Mouse (Mus musculus) gastrocnemius, postnatal 4 days (tissue): ENCODE measurements at regions not wholly inside any gene's neighbourhood (a gene's known extent, or its start where the extent isn't known, plus 50 kb on each side); places are given as distances from the start of the nearest gene placed in this dataset.

Experiments used
- DNase-seq, 2 experiments: peaks; one replicate each; pipeline ENCODE4 v3.0.0; 2021 to 2022; ENCODE audit warnings: low spot score in 2 of 2, mixed read lengths in 2 of 2

DNA sequence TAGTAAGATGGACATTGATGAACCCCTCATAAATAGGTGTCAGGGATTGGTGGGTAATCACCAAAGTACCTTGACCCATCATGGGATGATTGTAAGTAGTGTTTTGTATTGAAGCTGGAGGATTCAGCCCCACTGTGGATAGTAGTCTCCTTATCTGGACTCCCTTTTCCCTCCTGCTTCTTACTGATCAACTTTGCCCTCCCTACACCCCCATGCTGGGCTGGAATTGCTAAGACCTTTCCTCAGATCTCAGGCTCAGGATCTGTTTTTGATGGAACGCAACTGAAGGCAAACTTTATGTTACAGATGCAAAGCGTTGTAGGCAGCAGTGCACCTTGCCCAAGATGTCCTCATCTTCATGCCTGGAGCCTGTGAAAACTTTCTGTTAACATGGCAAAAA lies 73.7 kb upstream of the Pgrmc2 start:
- no peak for DNase-seq

DNA sequence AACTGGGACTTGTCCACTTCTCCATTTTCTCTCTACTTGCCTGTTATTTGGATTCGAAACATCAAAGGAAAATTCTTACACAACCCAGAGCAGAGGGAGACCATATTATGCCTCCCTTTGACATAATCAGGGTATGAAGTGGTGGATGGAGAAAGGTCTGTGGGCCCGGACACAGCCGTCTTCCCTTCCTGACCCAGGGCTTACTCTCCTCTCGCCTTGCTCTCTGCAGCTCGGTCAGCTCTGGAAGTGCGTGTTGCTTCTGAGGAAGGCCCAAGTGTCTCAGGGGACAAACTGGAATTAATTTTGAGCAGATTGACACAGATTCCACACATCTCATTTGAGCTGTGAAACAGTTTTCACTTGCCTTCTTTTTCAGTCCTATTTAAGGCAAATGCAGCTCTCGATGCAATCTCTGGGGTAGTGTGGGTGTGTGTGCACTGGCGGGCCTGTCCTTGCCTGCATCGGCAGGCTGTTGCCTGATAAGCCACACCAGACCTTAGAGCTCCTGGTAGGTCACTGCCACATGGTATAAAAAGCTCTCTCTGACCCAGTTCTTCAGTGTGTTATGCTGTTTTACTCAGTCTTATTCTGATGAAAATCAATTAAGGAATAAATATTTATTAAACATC lies 72.4 kb upstream of the Pgrmc2 start:
- no peak for DNase-seq

DNA sequence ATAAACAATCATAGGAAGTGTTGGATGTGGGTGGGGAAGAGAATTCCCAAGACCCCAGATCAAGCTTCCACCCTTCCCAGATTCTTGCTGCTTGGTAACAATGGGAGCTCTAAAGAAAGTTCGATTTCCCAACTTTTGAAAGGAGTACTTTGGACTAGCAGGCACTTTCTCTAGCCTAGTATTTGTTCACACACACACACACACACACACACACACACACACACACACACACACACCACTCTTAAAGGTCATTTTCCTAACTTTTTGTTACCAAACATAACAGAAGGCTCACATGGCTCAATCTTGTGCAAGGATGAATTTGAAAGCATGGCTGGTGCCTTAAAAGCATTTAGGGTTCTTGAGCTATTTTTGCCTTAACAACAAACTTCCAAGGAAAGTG lies 71.6 kb upstream of the Pgrmc2 start:
- DNase-seq, result no peak

DNA sequence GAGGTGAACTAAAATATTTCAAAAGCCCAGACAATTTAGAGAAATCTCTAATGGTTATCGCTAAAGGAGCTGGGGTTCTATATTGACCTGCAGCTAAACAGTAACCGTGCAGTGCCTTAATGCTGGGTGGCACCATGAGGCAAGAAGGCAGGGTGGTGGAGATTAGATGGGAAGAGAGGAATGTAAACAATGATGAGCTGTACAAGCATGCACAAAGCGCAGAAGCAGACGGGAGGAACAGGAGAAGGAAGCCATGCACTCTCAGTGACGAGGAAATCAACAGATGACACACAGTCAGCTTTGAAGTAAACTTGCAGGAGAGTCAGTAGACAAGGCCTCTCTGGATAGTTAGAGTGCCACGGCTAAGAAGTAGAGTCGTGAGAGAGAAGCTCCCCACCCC lies 69.1 kb upstream of the Pgrmc2 start:
- DNase-seq, result no peak

DNA sequence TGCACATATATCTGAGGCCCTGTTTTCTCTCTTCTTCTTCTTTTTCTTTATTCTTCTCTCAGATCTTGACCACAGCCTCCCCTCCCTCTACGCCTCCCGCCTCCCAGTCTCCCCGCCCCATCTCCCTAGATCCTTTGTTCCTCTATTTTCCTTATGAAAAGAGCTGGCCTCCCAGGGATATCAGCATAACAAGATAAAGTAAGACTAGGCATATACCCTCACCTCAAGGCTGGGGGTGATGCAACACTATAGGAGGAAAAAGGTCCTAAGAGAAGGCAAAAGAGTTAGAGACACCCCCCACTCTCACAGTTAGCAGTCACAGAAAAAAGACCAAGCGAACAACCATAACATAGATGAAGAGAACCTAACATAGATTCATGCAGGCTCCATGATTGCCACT lies 57.5 kb upstream of the Pgrmc2 start:
- DNase-seq, result no peak

DNA sequence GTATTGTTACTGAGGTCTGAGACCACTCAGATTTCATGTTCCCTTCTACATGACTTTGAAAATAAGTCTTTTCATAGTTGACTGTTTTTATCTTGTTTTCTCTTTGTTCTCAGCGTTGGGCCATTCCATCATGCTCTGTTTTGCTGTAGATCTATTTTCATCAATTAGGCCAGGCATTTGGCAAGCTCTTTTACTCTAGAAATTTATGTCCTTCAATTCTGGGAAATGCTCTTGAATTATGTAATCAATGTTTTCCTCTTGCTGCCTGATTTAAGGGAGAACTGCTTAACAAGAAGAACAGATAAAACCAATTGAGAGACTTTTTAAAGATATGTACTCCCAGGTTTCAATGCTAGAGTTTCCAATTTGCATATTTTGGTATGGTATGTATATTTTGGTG lies 55.1 kb upstream of the Pgrmc2 start:
- no peak for DNase-seq

DNA sequence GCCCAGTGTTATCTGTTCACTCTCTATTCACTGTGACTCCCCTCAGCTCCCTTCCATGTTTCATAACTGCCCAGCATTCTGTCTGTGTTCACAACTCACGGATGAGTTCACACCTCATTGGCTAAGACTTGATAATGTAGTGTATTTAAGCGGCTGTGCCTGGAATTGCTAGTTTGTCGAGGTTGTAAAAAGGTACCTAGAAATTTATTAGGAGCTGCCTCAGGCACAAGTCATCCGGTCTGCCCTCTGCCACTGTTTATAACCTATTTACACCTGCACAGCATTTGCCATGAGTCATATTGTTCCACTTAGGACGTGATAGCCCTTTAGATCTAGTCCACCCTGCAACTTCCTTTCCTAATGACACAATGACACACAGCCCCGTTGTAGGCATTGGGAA lies 50.0 kb upstream of the Pgrmc2 start:
- no peak for DNase-seq
